Mouse (Mus musculus): Measurements from ENCODE around the gene Stat4. TPM values are rescaled to one million over a fixed set of nuclear protein-coding genes. Genes with fewer than 3 reads are reported as not detected.
"Not testable (repeated sequence)": the region's sequence is repeated elsewhere in the genome, so short reads cannot be mapped to it uniquely, and the experiment has no call there.

Stat4 gene
- polyA plus RNA-seq, 1 experiment from 2014 or later = 0.24 TPM

DNA sequence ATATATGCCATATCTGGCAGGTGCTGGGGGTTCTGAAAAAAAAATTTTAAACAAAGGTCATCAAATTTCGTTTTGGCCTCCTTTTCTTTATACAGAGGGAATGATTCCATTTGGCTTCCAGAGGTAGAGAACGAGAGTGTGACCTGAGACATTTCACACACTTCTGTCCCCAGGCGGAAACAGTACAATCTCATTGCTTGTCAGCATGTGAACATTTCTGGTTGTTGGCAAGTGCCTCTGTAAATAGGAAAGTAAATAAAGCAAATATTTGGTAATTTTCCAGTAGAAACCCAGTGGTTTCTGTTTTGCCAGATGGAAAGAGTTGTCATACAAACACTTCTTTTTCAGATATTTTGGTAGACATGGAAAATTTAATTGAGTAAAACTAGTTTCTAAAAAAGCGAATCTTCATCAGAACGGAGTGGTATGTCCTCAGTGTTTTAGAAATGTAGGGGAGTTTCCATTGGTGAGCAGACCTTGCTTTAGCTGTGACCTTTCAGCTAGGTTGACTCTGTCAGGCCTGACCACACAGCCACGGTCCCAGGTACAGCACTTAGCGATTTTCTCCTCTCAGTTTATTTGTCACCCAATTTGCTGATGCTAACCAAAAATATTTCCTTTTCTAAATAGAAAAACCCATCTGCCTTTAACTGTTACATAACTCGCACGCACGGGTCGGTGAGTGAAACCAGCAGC is 53.6 kb downstream of the Stat4 start:
- ATAC-seq (ENCODE audit: low read depth) = no peak
- 86% methylated on average over 11 of the region's 11 CpGs for WGBS
- no peak overlapping the region for H3K4me2 ChIP-seq (ENCODE audit: low read depth, low read length)
- H3K9me3 ChIP-seq (ENCODE audit: control insufficient read depth, low read length) = no peaks in the 10 kb centered on the region
- no peak overlapping the region for H3K27ac ChIP-seq (ENCODE audit: low read depth, low read length)
- no peaks in the 10 kb centered on the region for H3K36me3 ChIP-seq (ENCODE audit: control insufficient read depth, insufficient read depth, low read length)
- H3K4me3 ChIP-seq (ENCODE audit: low read depth, low read length) = no peak overlapping the region
- H3K4me1 ChIP-seq (ENCODE audit: control insufficient read depth, insufficient read depth, low read length) = no peaks in the 10 kb centered on the region
- no peaks in the 10 kb centered on the region for H3K27me3 ChIP-seq (ENCODE audit: control insufficient read depth, insufficient read depth, low read length)
- no peak overlapping the region for H3K9ac ChIP-seq (replicated peaks; ENCODE audit: low read depth, low read length)

DNA sequence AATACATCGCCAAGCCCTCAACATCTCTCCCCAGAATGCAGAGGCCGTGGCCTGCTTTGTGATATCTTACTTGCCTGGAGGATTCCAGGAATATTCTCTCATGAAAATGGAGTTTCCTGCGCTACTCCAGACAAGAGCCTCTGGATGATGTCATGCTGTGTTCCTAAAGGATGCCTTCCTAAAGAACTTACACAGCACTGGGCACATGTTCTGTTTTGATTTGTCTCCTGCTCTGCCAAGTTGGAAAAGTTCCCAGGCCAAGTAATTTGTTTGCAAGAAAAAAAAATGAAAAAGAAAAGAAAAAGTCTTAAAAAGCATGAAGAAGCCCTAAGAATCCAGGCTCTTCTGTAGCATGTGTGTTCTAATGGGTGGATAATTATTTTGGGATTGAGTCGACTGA is 56.2 kb downstream of the Stat4 start:
- no peak overlapping the region for H3K4me2 ChIP-seq (ENCODE audit: low read depth, low read length)
- H3K27me3 ChIP-seq (ENCODE audit: control insufficient read depth, insufficient read depth, low read length) = no peaks in the 10 kb centered on the region
- ATAC-seq (ENCODE audit: low read depth) = no peak
- no peak overlapping the region for H3K4me3 ChIP-seq (ENCODE audit: low read depth, low read length)
- H3K9ac ChIP-seq (replicated peaks; ENCODE audit: low read depth, low read length) = no peak overlapping the region
- no peaks in the 10 kb centered on the region for H3K36me3 ChIP-seq (ENCODE audit: control insufficient read depth, insufficient read depth, low read length)
- 64% methylated on average over 4 of the region's 4 CpGs for WGBS
- no peak overlapping the region for H3K27ac ChIP-seq (ENCODE audit: low read depth, low read length)
- no peaks in the 10 kb centered on the region for H3K9me3 ChIP-seq (ENCODE audit: control insufficient read depth, low read length)
- H3K4me1 ChIP-seq (ENCODE audit: control insufficient read depth, insufficient read depth, low read length) = no peaks in the 10 kb centered on the region

DNA sequence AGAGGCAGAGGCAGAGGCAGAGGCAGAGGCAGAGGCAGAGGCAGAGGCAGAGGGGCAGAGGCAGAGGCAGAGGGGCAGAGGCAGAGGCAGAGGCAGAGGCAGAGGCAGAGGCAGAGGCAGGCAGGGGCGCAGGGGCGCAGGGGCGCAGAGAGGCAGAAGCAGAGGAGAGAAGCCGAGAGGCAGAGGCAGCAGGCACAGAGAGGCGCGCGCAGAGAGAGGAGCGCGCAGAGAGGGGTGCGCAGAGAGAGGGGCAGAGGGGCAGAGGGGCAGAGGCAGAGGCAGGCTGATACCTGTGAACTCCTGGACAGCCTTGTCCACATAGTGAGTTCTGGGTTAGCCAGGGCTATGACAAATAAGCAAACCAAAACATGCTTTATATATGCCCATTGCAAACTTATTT is 59.9 kb downstream of the Stat4 start:
- not testable (repeated sequence) for H3K4me2 ChIP-seq (ENCODE audit: low read depth, low read length); H3K4me1 ChIP-seq (ENCODE audit: control insufficient read depth, insufficient read depth, low read length); H3K27ac ChIP-seq (ENCODE audit: low read depth, low read length); H3K4me3 ChIP-seq (ENCODE audit: low read depth, low read length); H3K9me3 ChIP-seq (ENCODE audit: control insufficient read depth, low read length); ATAC-seq (ENCODE audit: low read depth); H3K36me3 ChIP-seq (ENCODE audit: control insufficient read depth, insufficient read depth, low read length); H3K9ac ChIP-seq (replicated peaks; ENCODE audit: low read depth, low read length); H3K27me3 ChIP-seq (ENCODE audit: control insufficient read depth, insufficient read depth, low read length)
- 96% methylated on average over 10 of the region's 10 CpGs for WGBS

DNA sequence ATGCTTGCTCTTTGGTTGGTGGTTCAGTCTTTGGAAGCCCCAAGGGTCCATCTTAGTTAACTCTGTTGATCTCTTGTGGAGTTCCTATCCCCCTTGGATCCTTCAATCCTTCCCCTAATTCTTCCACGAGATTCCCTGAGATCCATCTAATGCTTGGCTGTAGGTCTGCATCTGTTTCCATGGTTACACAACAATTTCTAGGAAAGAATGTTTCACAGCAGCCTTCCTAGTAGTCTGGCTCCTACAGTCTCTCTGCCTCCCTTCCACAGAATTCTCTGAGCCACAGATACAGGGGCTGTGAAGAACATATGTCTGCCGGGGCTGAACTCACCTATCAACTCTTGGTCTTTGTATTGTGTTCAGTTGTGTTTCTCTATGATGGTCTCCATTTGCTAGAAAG is 61.8 kb downstream of the Stat4 start:
- ATAC-seq (ENCODE audit: low read depth) = no peak
- Histone ChIP-seq H3K9me3 (ENCODE audit: control insufficient read depth, low read length) (no peaks in the 10 kb centered on the region), H3K4me3 (ENCODE audit: low read depth, low read length) (no peak overlapping the region), H3K4me2 (ENCODE audit: low read depth, low read length) (no peak overlapping the region), H3K4me1 (ENCODE audit: control insufficient read depth, insufficient read depth, low read length) (no peaks in the 10 kb centered on the region), H3K36me3 (ENCODE audit: control insufficient read depth, insufficient read depth, low read length) (no peaks in the 10 kb centered on the region), H3K9ac (replicated peaks; ENCODE audit: low read depth, low read length) (no peak overlapping the region), H3K27me3 (ENCODE audit: control insufficient read depth, insufficient read depth, low read length) (no peaks in the 10 kb centered on the region), H3K27ac (ENCODE audit: low read depth, low read length) (no peak overlapping the region)
- 58% methylated on average over 2 of the region's 2 CpGs for WGBS

DNA sequence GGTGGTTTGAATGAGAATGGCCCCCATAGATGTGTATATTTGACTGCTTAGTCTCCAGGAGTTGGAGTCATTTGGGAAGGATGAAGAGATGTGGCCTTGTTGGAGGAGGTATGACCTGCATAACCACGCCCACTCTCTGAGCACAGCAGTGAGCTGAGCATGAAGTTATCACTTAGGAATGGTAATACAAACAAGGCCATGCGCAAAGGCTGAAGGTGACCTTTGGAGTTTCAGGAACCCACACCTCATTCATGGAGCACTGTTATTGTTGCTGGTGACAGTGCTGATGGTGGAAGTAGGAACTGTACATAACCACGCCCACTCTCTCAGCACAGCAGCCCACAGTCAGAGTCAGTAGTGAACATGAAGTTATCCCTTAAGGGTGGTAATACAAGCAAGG is 62.9 kb downstream of the Stat4 start:
- H3K9ac ChIP-seq (replicated peaks; ENCODE audit: low read depth, low read length) = no peak overlapping the region
- no peaks in the 10 kb centered on the region for H3K27me3 ChIP-seq (ENCODE audit: control insufficient read depth, insufficient read depth, low read length)
- no peak overlapping the region for H3K4me2 ChIP-seq (ENCODE audit: low read depth, low read length)
- H3K27ac ChIP-seq (ENCODE audit: low read depth, low read length) = no peak overlapping the region
- no peaks in the 10 kb centered on the region for H3K4me1 ChIP-seq (ENCODE audit: control insufficient read depth, insufficient read depth, low read length)
- H3K4me3 ChIP-seq (ENCODE audit: low read depth, low read length) = no peak overlapping the region
- WGBS = 90% methylated on average over 3 of the region's 3 CpGs
- no peak for ATAC-seq (ENCODE audit: low read depth)
- H3K9me3 ChIP-seq (ENCODE audit: control insufficient read depth, low read length) = no peaks in the 10 kb centered on the region
- no peaks in the 10 kb centered on the region for H3K36me3 ChIP-seq (ENCODE audit: control insufficient read depth, insufficient read depth, low read length)

DNA sequence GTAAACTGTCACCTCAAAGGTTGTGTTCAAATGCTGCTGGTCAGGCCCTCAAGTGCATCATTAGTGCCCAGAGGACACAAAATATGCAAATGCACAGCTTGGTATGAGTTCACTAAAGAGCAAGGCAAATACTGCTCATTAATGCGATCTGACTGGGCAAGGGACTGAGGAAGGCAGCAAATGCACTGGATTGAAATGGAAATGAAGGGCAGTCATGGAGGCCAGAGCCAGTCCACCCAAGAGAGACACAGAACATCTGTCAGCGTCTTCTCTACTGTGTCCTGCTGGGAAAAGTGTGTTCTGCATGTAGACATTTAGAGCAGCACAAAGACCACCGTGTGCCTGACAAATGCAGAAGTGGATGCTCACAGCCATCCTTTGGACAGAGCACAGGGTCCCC is 64.6 kb downstream of the Stat4 start:
- no peaks in the 10 kb centered on the region for H3K27me3 ChIP-seq (ENCODE audit: control insufficient read depth, insufficient read depth, low read length)
- no peak for ATAC-seq (ENCODE audit: low read depth)
- H3K4me3 ChIP-seq (ENCODE audit: low read depth, low read length) = no peak overlapping the region
- no peak overlapping the region for H3K4me2 ChIP-seq (ENCODE audit: low read depth, low read length)
- no peaks in the 10 kb centered on the region for H3K36me3 ChIP-seq (ENCODE audit: control insufficient read depth, insufficient read depth, low read length)
- WGBS = 46% methylated on average over 3 of the region's 3 CpGs
- H3K4me1 ChIP-seq (ENCODE audit: control insufficient read depth, insufficient read depth, low read length) = no peaks in the 10 kb centered on the region
- no peaks in the 10 kb centered on the region for H3K9me3 ChIP-seq (ENCODE audit: control insufficient read depth, low read length)
- H3K27ac ChIP-seq (ENCODE audit: low read depth, low read length) = no peak overlapping the region
- H3K9ac ChIP-seq (replicated peaks; ENCODE audit: low read depth, low read length) = no peak overlapping the region

DNA sequence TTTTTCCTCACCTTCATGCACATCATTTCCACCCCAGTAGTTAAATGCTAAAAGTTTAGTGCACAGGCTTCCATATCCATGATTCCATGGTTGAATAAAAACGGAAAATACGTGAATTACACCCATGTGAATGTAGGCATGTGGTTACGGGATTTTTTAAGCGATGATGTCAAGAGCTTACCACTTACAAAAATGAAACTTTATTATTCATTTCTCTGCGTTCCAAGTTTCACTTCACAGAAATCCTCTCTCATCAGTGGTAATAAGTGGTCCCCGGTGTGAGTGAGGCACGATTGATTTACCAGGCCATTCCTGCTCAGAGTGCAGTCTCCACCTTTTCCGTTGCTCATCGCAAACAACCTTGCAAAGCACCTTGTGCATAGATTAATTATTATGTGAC is 66.0 kb downstream of the Stat4 start:
- no peak for ATAC-seq (ENCODE audit: low read depth)
- H3K9me3 ChIP-seq (ENCODE audit: control insufficient read depth, low read length) = no peaks in the 10 kb centered on the region
- 91% methylated on average over 9 of the region's 9 CpGs for WGBS
- no peak overlapping the region for H3K27ac ChIP-seq (ENCODE audit: low read depth, low read length)
- no peak overlapping the region for H3K4me2 ChIP-seq (ENCODE audit: low read depth, low read length)
- no peak overlapping the region for H3K9ac ChIP-seq (replicated peaks; ENCODE audit: low read depth, low read length)
- H3K36me3 ChIP-seq (ENCODE audit: control insufficient read depth, insufficient read depth, low read length) = no peaks in the 10 kb centered on the region
- H3K4me1 ChIP-seq (ENCODE audit: control insufficient read depth, insufficient read depth, low read length) = no peaks in the 10 kb centered on the region
- no peaks in the 10 kb centered on the region for H3K27me3 ChIP-seq (ENCODE audit: control insufficient read depth, insufficient read depth, low read length)
- H3K4me3 ChIP-seq (ENCODE audit: low read depth, low read length) = no peak overlapping the region

DNA sequence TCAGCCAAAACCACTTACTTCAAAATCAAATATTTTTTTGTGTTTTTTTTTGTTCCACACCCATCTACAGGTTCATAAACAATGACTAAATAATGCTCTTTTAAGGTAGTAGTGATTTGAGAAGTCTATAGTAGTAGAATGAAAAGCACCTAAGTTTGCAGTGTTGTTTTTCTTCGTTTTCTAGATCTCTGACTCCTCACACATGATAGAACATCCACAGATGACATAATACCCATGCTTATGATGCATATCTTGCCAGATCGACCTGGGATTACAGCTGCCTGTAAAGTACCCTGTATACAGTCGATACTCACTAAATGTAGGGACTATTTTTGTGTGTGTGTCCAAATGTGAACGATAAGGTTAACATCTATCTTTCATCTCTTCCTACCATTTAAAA is 69.0 kb downstream of the Stat4 start:
- Histone ChIP-seq H3K27ac (ENCODE audit: low read depth, low read length) (no peak overlapping the region), H3K9ac (replicated peaks; ENCODE audit: low read depth, low read length) (no peak overlapping the region), H3K9me3 (ENCODE audit: control insufficient read depth, low read length) (no peaks in the 10 kb centered on the region), H3K27me3 (ENCODE audit: control insufficient read depth, insufficient read depth, low read length) (no peaks in the 10 kb centered on the region), H3K4me3 (ENCODE audit: low read depth, low read length) (no peak overlapping the region), H3K4me1 (ENCODE audit: control insufficient read depth, insufficient read depth, low read length) (no peaks in the 10 kb centered on the region), H3K4me2 (ENCODE audit: low read depth, low read length) (no peak overlapping the region), H3K36me3 (ENCODE audit: control insufficient read depth, insufficient read depth, low read length) (no peaks in the 10 kb centered on the region)
- 88% methylated on average over 4 of the region's 4 CpGs for WGBS
- no peak for ATAC-seq (ENCODE audit: low read depth)

DNA sequence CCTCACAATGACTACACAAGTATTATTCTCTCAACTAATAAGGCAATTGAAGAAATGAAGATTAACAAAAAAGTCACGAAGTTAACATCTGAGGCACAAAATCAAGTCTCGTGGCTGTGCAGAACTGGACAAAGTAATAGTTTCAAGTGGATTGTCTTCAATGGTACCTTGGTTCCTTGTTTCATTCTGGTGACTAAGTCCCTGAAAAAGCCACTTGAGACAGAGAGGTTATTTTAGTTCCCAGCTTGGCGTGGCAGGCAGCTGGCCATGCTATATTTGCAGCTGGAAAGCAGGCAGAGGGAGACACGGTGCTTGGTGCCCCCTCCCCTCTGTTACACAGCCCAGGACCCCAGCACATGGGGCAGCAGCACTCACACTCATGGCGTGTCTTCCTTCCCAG is 70.2 kb downstream of the Stat4 start:
- Histone ChIP-seq H3K9ac (replicated peaks; ENCODE audit: low read depth, low read length) (no peak overlapping the region), H3K4me3 (ENCODE audit: low read depth, low read length) (no peak overlapping the region), H3K36me3 (ENCODE audit: control insufficient read depth, insufficient read depth, low read length) (no peaks in the 10 kb centered on the region), H3K4me1 (ENCODE audit: control insufficient read depth, insufficient read depth, low read length) (no peaks in the 10 kb centered on the region), H3K9me3 (ENCODE audit: control insufficient read depth, low read length) (no peaks in the 10 kb centered on the region), H3K27ac (ENCODE audit: low read depth, low read length) (no peak overlapping the region), H3K4me2 (ENCODE audit: low read depth, low read length) (no peak overlapping the region), H3K27me3 (ENCODE audit: control insufficient read depth, insufficient read depth, low read length) (no peaks in the 10 kb centered on the region)
- WGBS = 85% methylated on average over 5 of the region's 5 CpGs
- ATAC-seq (ENCODE audit: low read depth) = no peak
